ENCODE assay signal across 9 mouse cellular contexts in the genomic region with DNA sequence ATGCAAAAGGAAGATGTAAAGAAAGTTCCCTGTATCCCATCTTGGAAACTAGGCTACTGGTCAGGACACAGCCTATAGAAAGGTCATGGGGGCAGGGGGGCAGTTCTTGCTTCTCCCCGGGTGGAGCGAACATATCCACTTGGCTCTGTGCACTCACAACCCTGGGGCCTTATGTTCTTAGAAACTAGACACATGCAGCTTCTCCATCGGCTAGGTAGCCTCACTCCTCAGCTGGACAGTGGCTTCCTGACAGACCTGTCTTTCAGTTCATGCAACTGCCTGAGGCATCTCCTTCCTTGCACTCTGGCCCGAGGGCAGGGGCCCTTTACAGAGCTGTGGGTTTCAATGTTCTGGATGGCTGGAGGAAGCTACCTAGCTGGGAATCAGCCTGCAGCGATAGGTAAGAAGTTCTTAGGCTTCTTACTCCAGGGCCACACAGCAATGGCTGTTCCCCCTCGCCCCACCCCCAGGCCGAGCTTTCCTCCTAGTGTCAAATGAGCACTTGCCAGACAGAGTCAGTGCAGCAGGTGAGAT. TPM values are rescaled to one million over a fixed set of nuclear protein-coding genes. Genes with fewer than 3 reads are reported as not detected.
DNase-seq lines count a peak whose midpoint lies in the region; ATAC-seq and TF ChIP-seq lines count a peak whose summit lies in the region.
"Had no signal": no experiment of that assay in that cellular context is flagged by ENCODE, and none has a peak within 500 bp of the region (broad histone marks: within the 10 kb centered on the region; RNA-seq: fewer than 3 reads in every experiment).

No protein-coding gene starts in this region.

- peaks cover 56% of the 10 kb centered on the region for H3K4me1 ChIP-seq in kidney, embryonic 15.5 days
- H3K4me1 ChIP-seq in forebrain, embryonic 11.5 days (replicated peaks; ENCODE audit: control insufficient read depth, insufficient read depth, low read length) = peaks cover 18% of the 10 kb centered on the region
- peaks cover 17% of the 10 kb centered on the region; the same call in 1 of the 2 replicates for H3K4me1 ChIP-seq in intestine, postnatal 0 days (replicated peaks; ENCODE audit: control insufficient read depth, insufficient read depth, low read length)
- peaks cover 20% of the 10 kb centered on the region for H3K4me1 ChIP-seq in midbrain, postnatal 0 days (ENCODE audit: insufficient read depth, low read length)

- no peak for TF ChIP-seq CTCF in intestine, postnatal 0 days (IDR thresholded peaks at IDR 0.05; ENCODE audit: low read depth)
- TF ChIP-seq CTCF in midbrain, postnatal 0 days (IDR thresholded peaks at IDR 0.05) = no peak

- no peak for ATAC-seq in kidney, embryonic 15.5 days (replicated peaks; ENCODE audit: low FRiP score)
- ATAC-seq in forebrain, embryonic 11.5 days (replicated peaks; ENCODE audit: low FRiP score) = no peak
- no peak for ATAC-seq in intestine, postnatal 0 days
- ATAC-seq in midbrain, postnatal 0 days (ENCODE audit: low FRiP score) = no peak
- no peak for ATAC-seq in megakaryocyte-erythroid progenitor cell, adult 5-6 weeks (replicated peaks; ENCODE audit: low FRiP score, low TSS enrichment, poor library complexity, severe bottlenecking)

- H3K4me3 ChIP-seq in kidney, embryonic 15.5 days (replicated peaks) = no peak overlapping the region
- H3K4me3 ChIP-seq in forebrain, embryonic 11.5 days (ENCODE audit: low read depth, low read length) = no peak overlapping the region
- no peak overlapping the region for H3K4me3 ChIP-seq in intestine, postnatal 0 days (ENCODE audit: low read depth, low read length)
- no peak overlapping the region for H3K4me3 ChIP-seq in midbrain, postnatal 0 days (ENCODE audit: low read depth, low read length)

- H3K4me2 ChIP-seq in kidney, embryonic 15.5 days = peak overlapping the region; percentile 77; the same call in 1 of the 2 replicates
- H3K4me2 ChIP-seq in forebrain, embryonic 11.5 days (ENCODE audit: low read depth, low read length, severe bottlenecking) = peak overlapping the region; percentile 53; the same call in 1 of the 2 replicates
- H3K4me2 ChIP-seq in intestine, postnatal 0 days (replicated peaks; ENCODE audit: low read depth) = peak overlapping the region; percentile 91
- H3K4me2 ChIP-seq in midbrain, postnatal 0 days (ENCODE audit: low read depth, low read length, poor library complexity, severe bottlenecking) = no peak overlapping the region

- H3K9me3 ChIP-seq in kidney, embryonic 15.5 days (replicated peaks) = no peaks in the 10 kb centered on the region
- H3K9me3 ChIP-seq in forebrain, embryonic 11.5 days (ENCODE audit: control insufficient read depth, low read length) = no peaks in the 10 kb centered on the region
- no peaks in the 10 kb centered on the region for H3K9me3 ChIP-seq in intestine, postnatal 0 days (ENCODE audit: control insufficient read depth)
- H3K9me3 ChIP-seq in midbrain, postnatal 0 days (ENCODE audit: low read length) = no peaks in the 10 kb centered on the region

- no peaks in the 10 kb centered on the region for H3K27me3 ChIP-seq in kidney, embryonic 15.5 days
- no peaks in the 10 kb centered on the region for H3K27me3 ChIP-seq in forebrain, embryonic 11.5 days (ENCODE audit: control insufficient read depth, insufficient read depth, low read length)
- no peaks in the 10 kb centered on the region for H3K27me3 ChIP-seq in intestine, postnatal 0 days (replicated peaks; ENCODE audit: control insufficient read depth, insufficient read depth, low read length)
- H3K27me3 ChIP-seq in midbrain, postnatal 0 days (ENCODE audit: insufficient read depth, low read length) = no peaks in the 10 kb centered on the region

- H3K27ac ChIP-seq in kidney, embryonic 15.5 days = 0 out of 2 replicates have a peak overlapping the region, but pooled peaks have one; percentile 80
- peak overlapping the region; percentile 46 for H3K27ac ChIP-seq in forebrain, embryonic 11.5 days (ENCODE audit: low read depth, low read length)
- H3K27ac ChIP-seq in intestine, postnatal 0 days (ENCODE audit: low read depth, low read length) = peak overlapping the region; percentile 60; the same call in 1 of the 2 replicates
- H3K27ac ChIP-seq in midbrain, postnatal 0 days (ENCODE audit: low read depth, low read length) = peak overlapping the region; percentile 86

- 56% methylated on average over 7 of the region's 7 CpGs for WGBS in kidney, embryonic 15.5 days
- WGBS in forebrain, embryonic 11.5 days = 57% methylated on average over 7 of the region's 7 CpGs
- 63% methylated on average over 7 of the region's 7 CpGs for WGBS in intestine, postnatal 0 days
- WGBS in midbrain, postnatal 0 days = 68% methylated on average over 7 of the region's 7 CpGs

- 0 out of 2 replicates have a peak overlapping the region, but pooled peaks have one; percentile 40 for H3K9ac ChIP-seq in kidney, embryonic 15.5 days
- H3K9ac ChIP-seq in forebrain, embryonic 11.5 days (ENCODE audit: low read length) = peak overlapping the region; percentile 51; the same call in 1 of the 2 replicates
- no peak overlapping the region for H3K9ac ChIP-seq in intestine, postnatal 0 days (ENCODE audit: low read depth, low read length)
- peak overlapping the region; percentile 46; the same call in 1 of the 2 replicates for H3K9ac ChIP-seq in midbrain, postnatal 0 days (replicated peaks; ENCODE audit: low read length, poor library complexity, severe bottlenecking)

- H3K36me3 ChIP-seq in kidney, embryonic 15.5 days = 0 out of 2 replicates have a peak, but pooled peaks cover 6% of the 10 kb centered on the region
- no peaks in the 10 kb centered on the region; the same call in 1 of the 2 replicates for H3K36me3 ChIP-seq in forebrain, embryonic 11.5 days (ENCODE audit: control insufficient read depth, insufficient read depth, low read length)
- peaks cover 7% of the 10 kb centered on the region; the same call in 1 of the 2 replicates for H3K36me3 ChIP-seq in intestine, postnatal 0 days (ENCODE audit: control insufficient read depth, insufficient read depth)
- 0 out of 2 replicates have a peak, but pooled peaks cover 3% of the 10 kb centered on the region for H3K36me3 ChIP-seq in midbrain, postnatal 0 days (ENCODE audit: insufficient read depth, low read length)

- no peak for DNase-seq in kidney, postnatal 4 days
- DNase-seq in forebrain, embryonic 11.5 days (ENCODE audit: low spot score) = no peak
- no peak for DNase-seq in midbrain, postnatal 0 days (ENCODE audit: low spot score)
- DNase-seq in natural killer cell, adult 2 months (ENCODE audit: low spot score in 2 of 2) = no peak
- no peak for DNase-seq in spleen, adult 12 weeks (ENCODE audit: low spot score)
- DNase-seq: adrenal gland, postnatal 36 days had no signal

RNA-seq across cellular contexts. Expression of a gene that starts 1.1 kb away (rescaled TPM):
- 32.3 and 39.9 TPM in 2 replicates for polyA plus RNA-seq in kidney, embryonic 15.5 days (2015; fragmentation: Nextera tagmentation; extraction: Ambion mirVana)
- polyA plus RNA-seq in forebrain, embryonic 11.5 days (2014; fragmentation: Nextera tagmentation; extraction: Ambion mirVana) = 83.3 and 91.5 TPM in 2 replicates
- 21.4 and 23.6 TPM in 2 replicates for polyA plus RNA-seq in intestine, postnatal 0 days (2015; fragmentation: Nextera tagmentation; extraction: Ambion mirVana)
- total RNA-seq in midbrain, postnatal 0 days (2014; rRNA removed) = 196 and 204 TPM in 2 replicates
- 52.0 and 56.6 TPM in 2 replicates for polyA plus RNA-seq in midbrain, postnatal 0 days (2015; fragmentation: Nextera tagmentation; extraction: Ambion mirVana)
- 26.7 and 32.2 TPM in 2 replicates for total RNA-seq in megakaryocyte-erythroid progenitor cell, adult 5-6 weeks (2014; fragmentation: Nextera tagmentation)
- total RNA-seq in megakaryocyte-erythroid progenitor cell, adult 5-6 weeks (2017) = 5.6 and 8.6 TPM in 2 replicates

RNA-seq across cellular contexts. Expression of a gene that starts 42.8 kb away (rescaled TPM):
- 32.3 and 34.5 TPM in 2 replicates for polyA plus RNA-seq in kidney, embryonic 15.5 days (2015; fragmentation: Nextera tagmentation; extraction: Ambion mirVana)
- 41.8 and 45.4 TPM in 2 replicates for polyA plus RNA-seq in forebrain, embryonic 11.5 days (2014; fragmentation: Nextera tagmentation; extraction: Ambion mirVana)
- 7.1 and 7.3 TPM in 2 replicates for polyA plus RNA-seq in intestine, postnatal 0 days (2015; fragmentation: Nextera tagmentation; extraction: Ambion mirVana)
- 55.6 and 56.6 TPM in 2 replicates for total RNA-seq in midbrain, postnatal 0 days (2014; rRNA removed)
- polyA plus RNA-seq in midbrain, postnatal 0 days (2015; fragmentation: Nextera tagmentation; extraction: Ambion mirVana) = 20.1 and 22.5 TPM in 2 replicates
- 17.6 and 38.9 TPM in 2 replicates for total RNA-seq in megakaryocyte-erythroid progenitor cell, adult 5-6 weeks (2014; fragmentation: Nextera tagmentation)
- 21.3 and 22.9 TPM in 2 replicates for total RNA-seq in megakaryocyte-erythroid progenitor cell, adult 5-6 weeks (2017)

RNA-seq across cellular contexts. Expression of a gene that starts 52.2 kb away (rescaled TPM):
- 25.7 and 29.3 TPM in 2 replicates for polyA plus RNA-seq in kidney, embryonic 15.5 days (2015; fragmentation: Nextera tagmentation; extraction: Ambion mirVana)
- 28.6 and 31.0 TPM in 2 replicates for polyA plus RNA-seq in forebrain, embryonic 11.5 days (2014; fragmentation: Nextera tagmentation; extraction: Ambion mirVana)
- polyA plus RNA-seq in intestine, postnatal 0 days (2015; fragmentation: Nextera tagmentation; extraction: Ambion mirVana) = 5.7 and 7.0 TPM in 2 replicates
- 36.4 and 38.6 TPM in 2 replicates for total RNA-seq in midbrain, postnatal 0 days (2014; rRNA removed)
- polyA plus RNA-seq in midbrain, postnatal 0 days (2015; fragmentation: Nextera tagmentation; extraction: Ambion mirVana) = 30.4 and 37.2 TPM in 2 replicates
- 23.0 and 24.6 TPM in 2 replicates for total RNA-seq in megakaryocyte-erythroid progenitor cell, adult 5-6 weeks (2014; fragmentation: Nextera tagmentation)
- 5.6 and 13.0 TPM in 2 replicates for total RNA-seq in megakaryocyte-erythroid progenitor cell, adult 5-6 weeks (2017)

RNA-seq across cellular contexts. Expression of a gene that starts 54.9 kb away (rescaled TPM):
- polyA plus RNA-seq in kidney, embryonic 15.5 days (2015; fragmentation: Nextera tagmentation; extraction: Ambion mirVana) = 21.5 and 25.0 TPM in 2 replicates
- 17.0 and 17.1 TPM in 2 replicates for polyA plus RNA-seq in forebrain, embryonic 11.5 days (2014; fragmentation: Nextera tagmentation; extraction: Ambion mirVana)
- 7.5 and 8.0 TPM in 2 replicates for polyA plus RNA-seq in intestine, postnatal 0 days (2015; fragmentation: Nextera tagmentation; extraction: Ambion mirVana)
- total RNA-seq in midbrain, postnatal 0 days (2014; rRNA removed) = 37.1 and 40.3 TPM in 2 replicates
- polyA plus RNA-seq in midbrain, postnatal 0 days (2015; fragmentation: Nextera tagmentation; extraction: Ambion mirVana) = 16.4 and 17.9 TPM in 2 replicates
- 24.7 and 25.7 TPM in 2 replicates for total RNA-seq in megakaryocyte-erythroid progenitor cell, adult 5-6 weeks (2014; fragmentation: Nextera tagmentation)
- total RNA-seq in megakaryocyte-erythroid progenitor cell, adult 5-6 weeks (2017) = 14.9 and 15.7 TPM in 2 replicates
